Mouse (Mus musculus) frontal cortex, adult (tissue): ENCODE measurements around the gene Sypl.
"Not testable (repeated sequence)": the region's sequence is repeated elsewhere in the genome, so short reads cannot be mapped to it uniquely, and the experiment has no call there.

Experiments used
- ATAC-seq: cut with Nextera tagmentation; 2 replicates; pipeline ENCODE4 v1.9.2; 2017; ENCODE audit warnings: mild to moderate bottlenecking, moderate library complexity, mixed read lengths; ENCODE audit not compliant: low TSS enrichment

Sypl gene

DNA sequence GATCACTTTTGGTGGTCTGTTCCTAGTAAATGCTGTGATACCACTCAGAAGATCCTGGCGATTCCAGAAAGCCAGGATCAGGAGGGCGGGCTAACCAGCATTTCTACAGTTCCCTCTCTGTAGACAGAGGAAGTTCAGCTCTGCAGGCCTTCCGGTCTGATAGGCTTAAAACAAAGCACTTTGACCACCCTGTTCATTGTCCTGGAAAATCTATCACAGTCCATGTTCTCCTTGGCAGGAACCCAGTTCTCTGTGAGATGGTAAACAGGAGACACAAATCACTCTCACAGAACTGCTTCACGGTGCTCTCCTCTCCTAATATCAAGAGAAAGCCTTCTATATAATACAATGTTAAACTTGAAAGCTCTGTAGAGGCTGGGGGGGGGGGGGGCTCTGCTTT is 10.3 kb upstream of the Sypl start:
- ATAC-seq: no peak

DNA sequence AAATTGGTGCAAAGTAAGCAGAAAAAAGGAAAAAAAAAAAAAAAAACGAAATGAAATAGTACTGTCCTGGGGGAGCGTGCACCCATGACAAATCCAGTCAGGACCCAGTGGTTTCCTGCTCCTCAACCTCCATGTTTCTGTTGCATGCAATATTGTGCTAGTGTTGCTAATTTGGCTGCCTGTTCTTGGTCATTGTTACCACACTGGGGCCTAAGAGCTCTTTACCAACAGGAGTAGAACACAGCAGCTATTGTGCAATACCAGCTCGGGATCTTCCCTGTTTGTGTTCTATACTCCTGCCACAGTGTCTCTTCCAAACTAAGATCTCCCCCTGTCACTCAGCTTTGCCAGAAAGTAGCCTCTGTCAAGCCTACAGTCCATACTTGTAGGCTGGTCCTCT is 9.7 kb upstream of the Sypl start:
- ATAC-seq: no peak

DNA sequence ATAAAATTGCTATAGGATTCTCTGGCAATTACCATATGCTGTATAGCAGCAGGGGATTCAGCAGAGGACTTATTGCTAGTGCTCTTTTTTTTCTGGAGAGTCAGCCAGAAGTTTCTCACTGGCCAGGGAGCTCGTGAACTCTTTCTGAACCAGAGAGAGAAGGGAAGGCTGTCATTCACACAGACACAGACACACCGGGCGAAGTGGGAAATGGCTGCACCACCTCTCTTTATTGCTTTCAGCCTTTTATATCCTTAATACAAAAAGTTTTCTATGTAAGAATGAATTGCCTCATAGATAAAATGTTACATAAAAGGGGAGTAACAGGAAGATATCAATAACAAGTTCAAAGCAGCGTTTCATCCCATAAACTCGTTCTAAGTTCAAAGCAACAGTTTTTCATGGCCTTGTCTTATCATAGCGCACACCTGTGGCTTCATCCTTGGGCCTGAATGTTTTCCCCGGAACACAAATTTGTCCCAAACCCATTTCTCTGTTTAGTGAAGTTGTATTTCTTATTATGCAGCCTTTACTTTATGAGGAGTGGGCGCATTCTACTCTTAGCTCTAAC is 8.7 kb upstream of the Sypl start:
- no peak for ATAC-seq

DNA sequence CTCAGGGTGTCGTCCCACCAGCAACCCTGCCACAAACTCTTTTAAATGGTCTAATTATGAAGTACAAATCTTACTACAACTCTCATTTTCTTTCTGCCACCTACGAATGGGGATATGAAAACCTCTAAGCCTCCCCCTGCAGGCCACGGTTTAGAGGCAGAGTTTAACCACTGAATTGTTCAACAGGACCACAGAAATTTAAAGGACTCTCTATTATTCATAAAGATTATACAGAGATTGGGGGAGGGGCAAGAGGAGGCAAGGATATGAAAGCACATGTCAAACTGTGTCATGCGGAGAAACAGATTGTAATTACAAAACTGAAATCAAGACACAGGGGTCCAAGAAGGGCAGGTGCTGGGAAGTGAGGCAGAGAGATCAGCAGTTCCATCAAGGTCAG is 7.3 kb upstream of the Sypl start:
- ATAC-seq: no peak

DNA sequence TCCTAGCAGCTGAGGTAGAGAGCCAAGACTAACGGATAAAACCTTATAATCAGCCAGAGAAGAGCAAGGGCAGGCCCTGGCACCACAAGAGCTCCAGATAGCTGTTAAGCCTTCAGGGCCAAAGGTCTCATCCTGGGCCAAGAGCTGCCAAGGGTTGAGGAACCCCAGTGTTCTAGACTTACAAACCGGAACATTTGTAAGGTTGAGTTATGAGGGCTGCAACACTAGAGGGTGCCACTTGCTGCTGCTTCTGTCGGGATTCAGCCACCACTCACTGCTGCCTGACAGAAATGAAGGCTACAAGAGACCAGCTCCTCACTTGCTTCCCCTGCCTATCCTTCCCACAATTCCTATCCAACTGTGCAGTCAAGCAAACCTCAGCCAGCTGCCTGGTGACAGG is 1.3 kb upstream of the Sypl start:
- ATAC-seq: peak; percentile 58

DNA sequence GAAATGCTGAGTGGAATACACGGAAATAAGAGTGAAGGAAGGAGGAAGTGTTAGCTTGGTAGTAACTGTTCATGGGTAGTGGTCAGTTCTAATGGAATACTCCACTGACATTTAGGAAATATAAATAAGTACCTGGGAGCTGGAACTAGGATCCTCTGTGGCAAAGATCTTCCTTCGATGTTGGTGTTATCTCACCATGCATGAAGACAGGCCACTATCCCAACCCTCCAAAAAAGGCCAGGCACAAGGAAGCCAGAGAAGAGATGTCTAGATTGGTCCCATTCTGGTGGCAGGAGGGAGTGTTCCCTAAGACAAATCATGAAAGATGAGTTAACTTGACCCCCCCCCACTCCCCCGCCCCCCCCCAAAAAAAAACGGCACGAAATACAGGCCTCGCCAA is 625 bp upstream of the Sypl start:
- ATAC-seq: no peak

DNA sequence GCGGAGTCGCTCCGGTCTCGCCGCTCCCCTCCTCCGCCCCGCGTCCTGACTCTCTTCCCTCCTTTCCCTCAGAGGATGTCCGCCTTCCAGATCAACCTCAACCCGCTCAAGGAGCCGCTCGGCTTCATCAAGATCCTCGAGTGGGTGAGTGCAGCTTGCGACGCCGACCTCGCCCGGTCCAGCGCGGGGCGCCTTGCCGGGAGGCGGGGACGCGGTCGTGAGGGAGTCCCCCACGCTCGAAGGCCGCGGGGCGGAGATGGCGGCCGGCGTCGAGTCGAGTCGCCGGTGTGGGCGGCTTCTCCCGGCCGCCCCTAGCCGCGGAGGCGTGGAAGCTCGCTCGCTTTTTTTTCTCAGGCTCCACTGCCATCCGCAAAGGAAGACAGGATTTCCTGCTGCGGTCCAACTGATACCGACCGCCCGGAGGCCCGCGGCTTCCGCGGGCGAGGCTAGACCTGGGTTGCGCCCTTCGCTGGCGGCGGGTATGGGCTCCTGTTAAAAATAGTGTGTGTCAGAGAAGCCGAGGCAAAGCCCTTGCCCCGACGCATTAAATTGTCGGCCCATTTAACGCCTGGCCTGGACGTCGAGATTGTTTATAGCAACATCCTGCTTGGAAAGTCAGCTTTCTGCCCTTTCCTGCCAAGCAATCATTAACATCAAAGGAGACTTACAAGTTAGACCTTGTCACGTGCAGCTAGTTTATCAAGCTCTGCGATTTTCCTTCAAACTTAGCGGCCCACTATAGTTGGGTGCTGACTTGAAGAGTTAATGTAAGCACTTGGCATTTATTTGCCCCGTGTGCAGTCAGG is 728 bp downstream of the Sypl start:
- ATAC-seq: peak; percentile 73

DNA sequence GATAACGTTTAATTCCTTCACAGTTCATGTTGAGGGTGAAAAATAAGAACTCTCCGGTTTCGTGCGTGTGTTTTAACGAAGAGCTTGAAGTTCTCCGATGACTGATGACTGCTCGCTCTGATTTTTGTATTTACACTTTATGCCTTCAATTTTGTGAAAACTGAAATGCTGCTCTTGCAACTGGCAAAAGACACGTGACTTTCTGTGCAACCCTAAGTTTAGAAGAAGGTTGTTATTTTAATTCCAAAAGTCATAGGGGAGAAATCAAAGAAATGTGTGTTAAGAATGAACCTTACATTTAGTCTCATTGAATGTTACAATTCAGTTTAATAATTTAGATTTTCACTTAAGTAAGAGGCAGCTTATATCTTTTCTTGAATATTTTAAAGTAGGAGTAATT is 1.3 kb downstream of the Sypl start:
- ATAC-seq: no peak

DNA sequence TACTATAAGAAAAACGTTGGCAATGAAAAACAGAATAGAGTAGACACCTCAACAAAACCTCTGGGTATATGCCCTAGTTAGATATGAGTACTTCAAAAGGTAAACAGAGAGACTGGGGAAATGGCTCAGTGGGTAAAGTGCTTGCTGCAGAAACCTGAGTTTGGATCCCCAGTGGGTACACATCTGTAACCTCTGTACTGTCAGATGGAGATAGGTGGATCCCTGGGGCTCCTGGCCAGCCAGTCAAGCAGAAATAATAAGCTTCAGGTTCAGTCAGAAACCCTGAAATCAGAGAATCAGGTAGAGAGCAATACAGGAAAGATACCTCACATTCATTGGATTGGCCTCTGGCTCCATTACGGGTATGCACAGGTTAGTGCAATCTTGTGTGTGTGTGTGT is 3.5 kb downstream of the Sypl start:
- ATAC-seq: no peak

DNA sequence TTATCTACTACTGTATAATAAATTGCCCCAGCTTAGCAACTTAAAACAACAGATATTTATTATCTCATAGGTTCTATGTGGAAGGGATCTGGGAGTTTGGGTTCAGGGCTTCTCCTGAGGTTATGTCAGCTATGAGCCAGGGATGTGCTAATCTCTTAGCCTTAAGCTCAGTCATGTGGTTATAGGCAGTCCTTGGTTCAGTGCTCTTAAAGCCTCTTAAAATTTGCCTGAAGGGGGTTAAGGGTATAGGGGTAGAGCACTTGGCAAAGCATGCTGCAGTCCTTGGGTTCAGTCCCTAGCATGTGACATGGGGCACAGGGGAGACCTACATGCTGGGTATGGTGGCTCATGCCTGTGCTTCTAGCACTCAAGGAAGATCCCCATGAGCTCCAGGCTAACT is 8.4 kb downstream of the Sypl start:
- no peak for ATAC-seq

DNA sequence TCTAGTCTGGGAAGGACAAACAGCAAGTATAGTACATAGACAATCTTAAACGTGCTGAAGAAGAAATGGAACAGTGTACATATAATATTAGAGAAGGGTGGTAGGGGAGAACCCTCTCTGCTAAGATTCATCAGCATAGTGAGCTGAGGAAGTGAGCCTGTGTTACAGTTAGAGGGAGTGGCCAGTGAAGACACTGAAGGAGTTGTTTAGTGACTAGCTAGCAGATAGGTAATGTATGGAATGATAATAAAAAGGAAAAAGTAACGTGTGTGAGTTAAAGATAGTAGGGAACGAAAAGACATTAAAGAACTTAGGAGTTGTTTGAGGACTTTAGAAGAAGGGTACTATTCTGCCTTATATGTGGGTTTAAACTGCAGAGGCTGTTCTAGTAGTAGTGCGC is 10.2 kb downstream of the Sypl start:
- no peak for ATAC-seq

DNA sequence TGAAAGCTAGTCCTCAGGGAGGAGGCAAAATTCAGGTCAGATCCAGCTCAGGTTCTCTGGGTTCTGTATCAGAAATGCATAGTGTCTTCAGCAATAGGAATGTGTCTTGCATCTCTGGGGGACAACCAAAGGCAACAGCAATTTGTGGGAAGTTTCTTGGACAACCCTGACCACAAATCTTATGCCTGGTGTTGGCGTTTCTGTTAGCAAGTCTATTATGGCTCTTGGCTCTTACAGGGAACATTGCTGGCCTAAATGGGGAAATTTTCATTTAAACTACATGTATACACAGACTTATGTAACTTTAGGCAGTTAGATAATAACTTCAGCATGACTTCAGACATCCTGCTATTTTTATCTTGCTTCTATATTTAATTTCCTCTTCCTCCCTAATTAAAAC is 18.6 kb downstream of the Sypl start:
- ATAC-seq: peak; percentile 91

DNA sequence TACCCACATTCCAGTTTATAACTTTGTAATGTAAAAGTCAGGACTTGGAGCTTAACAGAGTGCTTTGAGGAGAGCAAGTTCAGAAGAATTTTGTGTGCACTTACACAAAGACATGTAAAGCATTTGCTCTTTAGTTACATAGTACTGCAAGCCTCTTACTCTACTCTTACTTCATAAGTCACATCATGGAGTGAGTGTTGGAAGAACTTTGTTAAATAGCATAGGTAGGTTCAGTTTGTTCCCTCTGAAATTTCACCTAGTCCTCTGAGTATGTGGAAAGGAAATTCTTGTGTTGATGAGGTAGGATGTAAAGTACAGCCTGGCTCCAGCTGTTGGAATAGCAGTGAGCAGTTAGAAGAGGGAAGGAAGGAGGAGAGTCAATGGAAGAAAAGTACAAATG is 21.2 kb downstream of the Sypl start:
- ATAC-seq: no peak

DNA sequence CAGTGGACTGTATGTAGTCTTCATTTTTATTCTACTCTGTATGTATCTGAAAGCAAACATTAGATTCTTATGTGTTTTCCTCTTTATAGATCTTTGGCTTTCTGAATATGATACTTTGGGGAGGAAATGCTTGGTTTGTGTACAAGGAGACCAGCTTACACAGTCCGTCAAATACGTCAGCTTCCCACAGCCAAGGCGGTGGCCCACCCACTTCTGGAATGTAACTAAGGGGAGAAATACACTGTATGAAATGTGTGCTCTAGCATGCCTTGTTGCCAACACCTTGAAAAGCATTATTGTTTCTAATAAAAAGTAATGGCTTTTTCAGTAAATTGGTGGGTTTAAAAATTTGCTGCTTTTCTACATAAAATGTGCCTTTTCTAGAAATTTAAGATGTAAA is 21.8 kb downstream of the Sypl start:
- ATAC-seq: no peak

DNA sequence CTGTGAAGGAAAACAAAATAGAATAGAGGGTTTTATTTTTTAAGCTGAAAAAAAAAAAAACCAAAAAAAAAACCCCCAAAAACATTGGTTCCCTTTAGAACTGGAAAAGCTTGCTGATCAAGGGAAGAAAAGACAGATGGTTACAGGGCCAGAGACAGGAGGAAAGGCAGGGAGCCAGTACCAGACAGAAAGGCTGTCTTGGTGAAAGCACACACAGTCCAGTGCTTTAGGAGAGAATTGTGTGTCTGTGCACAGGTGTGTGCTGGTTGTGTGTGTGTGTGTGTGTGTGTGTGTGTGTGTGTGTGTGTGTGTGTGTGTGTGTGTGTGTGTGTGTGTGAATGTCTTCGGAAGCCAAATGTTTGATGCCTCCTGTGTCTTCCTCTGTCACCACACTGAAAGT is 28.9 kb downstream of the Sypl start:
- ATAC-seq: peak; percentile 73

DNA sequence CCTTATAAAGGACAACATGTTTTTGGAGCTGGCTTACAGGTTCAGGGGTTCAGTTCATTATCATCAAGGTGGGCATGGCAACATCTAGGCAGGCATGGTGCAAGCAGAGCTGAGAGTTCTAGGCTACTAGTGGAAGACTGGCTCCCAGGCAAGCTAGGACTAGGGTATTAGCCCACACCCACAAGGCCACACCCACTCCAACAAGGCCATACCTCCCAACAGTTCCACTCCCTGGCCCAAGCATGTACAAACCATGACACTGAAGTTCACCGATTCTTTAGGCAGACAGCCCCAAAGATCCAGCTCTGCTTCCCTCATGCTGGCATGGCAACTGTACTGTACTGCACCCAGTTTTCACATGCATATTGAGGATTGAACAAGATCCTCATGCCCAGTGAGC is 29.4 kb downstream of the Sypl start:
- ATAC-seq: no peak

DNA sequence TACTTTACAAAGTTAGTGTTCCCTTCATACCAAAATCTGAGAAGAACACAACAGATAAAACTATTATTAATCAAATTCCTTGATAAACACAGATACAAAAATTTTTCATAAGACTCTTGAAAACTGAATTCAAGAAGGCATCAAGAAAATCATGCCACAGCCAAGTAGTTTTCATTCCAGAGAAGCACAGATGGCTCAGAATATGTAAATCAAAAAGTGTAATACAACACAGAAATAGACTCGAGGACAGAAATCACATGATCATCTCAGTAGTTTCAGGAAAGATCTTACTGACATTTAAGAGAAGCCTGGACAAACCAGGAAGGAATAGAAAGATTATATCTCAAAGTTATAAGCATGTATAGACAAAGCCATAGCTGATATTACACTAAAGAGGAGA is 32.6 kb downstream of the Sypl start:
- ATAC-seq: peak; percentile 58

DNA sequence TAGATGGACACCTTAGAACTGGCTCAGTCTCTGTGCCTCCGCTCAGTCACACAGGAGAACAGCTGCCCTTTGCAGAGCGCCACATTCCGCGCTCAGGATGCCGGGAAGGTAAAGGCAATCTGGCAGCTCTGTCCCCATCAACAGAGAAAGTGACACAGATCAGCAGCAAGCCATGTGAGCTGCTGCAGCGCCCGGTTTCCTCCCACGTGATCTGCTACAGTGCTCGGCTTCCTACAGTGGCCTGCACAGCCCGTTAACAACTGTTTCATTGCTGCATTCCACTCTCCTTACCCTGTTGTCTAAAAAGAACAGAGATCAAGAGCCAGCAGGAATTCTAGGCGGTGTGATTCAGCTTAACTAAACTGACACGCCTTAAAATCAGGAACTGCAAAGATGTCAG is 36.0 kb downstream of the Sypl start:
- ATAC-seq: peak; percentile 64

DNA sequence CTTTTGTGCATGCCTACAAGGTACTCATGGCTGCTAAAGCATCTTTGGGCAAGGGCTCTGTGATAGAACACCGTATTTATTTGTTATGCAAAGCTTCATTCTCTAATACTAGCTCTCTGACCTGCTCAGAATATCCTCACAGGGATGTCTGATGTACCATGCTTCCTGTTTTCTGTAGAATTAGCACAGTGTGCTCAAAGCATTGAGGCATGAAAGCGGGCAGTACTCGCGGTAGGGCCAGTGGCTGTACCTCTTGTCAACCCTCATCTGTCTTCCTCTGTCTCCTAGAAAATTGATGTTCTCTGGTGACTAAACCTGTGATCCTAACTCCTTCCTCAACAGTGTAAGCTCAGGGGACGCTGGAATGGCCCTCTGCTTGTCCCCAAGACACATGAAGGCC is 40.4 kb downstream of the Sypl start:
- no peak for ATAC-seq

DNA sequence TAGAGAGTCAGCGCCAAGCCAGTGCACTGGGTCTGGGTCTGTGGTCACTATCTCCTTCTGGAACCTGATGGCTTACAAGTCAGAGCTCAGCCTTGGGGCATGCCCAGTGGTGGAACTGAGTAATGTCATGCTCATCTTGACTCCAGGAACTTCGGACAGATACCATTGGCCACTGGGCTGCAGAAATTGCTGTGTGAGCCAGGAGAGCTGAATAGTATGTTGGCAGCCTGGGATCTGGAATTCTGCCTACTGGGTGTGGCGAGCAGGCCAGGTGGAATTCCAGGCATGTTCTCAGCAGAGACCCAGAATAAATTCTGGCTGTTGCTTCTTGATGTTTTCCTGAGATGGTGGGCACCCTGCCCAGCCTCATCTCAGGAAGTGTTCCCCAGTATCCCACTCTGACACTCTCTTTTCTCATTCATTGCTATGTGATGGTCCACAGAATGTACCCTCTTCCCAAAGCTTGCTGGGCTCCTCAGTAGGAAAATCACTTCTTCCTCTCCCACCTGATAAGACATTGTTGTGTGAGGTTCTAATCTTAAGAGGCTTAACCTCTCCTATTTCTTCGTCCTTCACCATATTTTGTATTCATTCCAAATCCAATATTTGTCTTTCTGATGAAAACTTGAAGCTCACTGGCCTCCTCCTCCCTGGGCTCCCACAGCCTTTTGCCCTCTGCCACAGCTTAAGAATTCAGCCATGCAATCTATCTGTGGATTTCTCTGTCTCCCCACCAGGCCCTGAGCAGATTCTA is 41.6 kb downstream of the Sypl start:
- peak; percentile 27; the same call in 1 of the 2 replicates for ATAC-seq

DNA sequence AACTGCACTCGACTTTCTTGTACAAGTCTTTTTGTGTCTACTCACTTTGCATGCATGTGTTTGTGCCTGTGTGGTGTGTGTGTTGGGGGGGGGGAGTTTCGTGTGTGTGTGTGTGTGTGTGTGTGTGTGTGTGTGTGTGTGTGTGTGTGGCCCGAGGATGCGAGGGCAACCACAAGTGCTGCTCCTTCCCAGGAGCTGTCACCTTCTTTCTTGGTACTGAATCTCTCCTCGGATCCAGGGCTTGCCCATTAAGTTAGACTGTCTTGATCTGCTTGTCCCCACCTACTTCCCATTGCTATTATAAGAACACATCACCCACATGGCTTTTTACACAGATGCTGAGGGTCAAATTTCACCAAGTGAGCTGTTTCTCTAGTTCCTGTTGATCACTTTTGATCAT is 45.1 kb downstream of the Sypl start:
- no peak for ATAC-seq

DNA sequence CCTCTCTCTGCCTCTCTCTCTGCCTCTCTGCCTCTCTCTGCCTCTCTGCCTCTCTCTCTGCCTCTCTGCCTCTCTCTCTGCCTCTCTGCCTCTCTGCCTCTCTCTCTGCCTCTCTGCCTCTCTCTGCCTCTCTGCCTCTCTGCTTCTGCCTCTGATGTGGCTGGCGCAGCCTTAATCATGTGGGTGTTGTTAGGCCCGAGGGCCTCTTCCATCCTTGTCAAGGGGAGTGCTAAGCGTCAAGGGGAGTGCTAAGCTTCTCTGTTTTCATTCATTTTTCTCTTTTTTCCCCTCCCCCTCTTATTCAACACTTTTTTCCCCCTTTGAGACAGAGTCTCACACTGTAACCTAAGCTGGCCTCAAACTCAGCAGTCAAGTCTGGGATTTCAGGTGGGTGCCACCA is 46.1 kb downstream of the Sypl start:
- not testable (repeated sequence) for ATAC-seq

DNA sequence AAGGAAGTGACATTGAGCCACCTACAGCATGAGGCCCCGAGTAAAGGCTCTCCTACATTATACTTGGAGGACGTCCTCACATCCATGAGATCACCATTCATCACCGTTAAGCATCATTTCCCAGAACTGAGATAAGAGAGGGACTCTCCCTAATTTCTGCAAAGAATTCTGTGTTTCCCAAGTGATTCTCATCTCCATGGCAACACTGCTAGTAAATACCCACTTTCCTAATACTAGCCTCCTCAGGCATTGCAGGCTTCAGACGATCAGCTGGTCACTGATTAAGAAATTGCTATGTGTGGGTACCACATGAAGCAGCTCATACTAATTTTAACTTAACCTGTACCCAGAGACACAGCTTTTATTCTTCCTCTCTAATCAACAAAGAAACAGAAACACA is 46.7 kb downstream of the Sypl start:
- ATAC-seq: no peak
